Mouse (Mus musculus) neural tube, embryonic 10.5 days (tissue): ENCODE results near the gene Tes.

ENCODE experiments used
- DNase-seq: peaks from one replicate; pipeline ENCODE4 v3.0.0-alpha.2; 2017; ENCODE audit warnings: low spot score; ENCODE audit errors: extremely low spot score

Tes gene

DNA sequence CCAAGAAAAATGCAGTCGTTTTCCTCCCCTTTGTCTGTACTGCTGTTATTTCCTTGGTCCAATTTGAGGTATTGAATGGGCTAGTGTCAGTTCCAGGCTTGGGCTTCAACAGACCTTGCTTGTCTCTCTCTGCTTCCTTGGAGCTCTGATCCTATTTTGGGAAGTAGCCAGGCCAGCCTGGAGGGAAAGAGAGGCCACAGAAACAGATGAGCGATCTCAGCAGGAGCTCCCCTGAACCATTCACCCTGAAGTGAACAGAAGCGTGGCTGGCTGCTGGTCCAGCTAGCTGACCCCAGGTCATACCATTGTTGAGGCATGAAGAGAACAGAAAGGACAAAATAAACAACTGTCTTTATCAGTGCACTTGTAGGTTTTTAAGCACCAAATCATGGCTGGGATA is 12.8 kb downstream of the Tes start:
- peak; percentile 33 for DNase-seq

DNA sequence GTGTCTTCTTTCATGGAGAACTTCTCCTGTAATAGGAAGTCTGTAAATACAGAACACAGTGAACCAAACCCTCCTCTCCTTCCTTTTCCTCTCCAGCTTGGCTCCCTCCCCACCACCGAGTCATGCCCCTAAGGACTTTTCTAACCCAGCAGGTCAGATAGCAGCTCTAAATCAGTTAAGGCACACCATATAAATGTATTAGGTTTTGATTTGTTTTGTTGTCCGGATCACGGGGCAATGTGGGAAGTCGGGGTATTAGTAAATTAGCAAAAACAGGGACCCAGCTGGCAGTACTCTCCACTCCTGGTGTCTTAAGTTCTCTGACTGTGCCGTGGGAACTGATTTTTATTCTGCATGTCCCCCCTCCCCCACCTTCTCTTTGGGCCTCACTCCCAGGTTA is 14.4 kb downstream of the Tes start:
- no peak for DNase-seq

DNA sequence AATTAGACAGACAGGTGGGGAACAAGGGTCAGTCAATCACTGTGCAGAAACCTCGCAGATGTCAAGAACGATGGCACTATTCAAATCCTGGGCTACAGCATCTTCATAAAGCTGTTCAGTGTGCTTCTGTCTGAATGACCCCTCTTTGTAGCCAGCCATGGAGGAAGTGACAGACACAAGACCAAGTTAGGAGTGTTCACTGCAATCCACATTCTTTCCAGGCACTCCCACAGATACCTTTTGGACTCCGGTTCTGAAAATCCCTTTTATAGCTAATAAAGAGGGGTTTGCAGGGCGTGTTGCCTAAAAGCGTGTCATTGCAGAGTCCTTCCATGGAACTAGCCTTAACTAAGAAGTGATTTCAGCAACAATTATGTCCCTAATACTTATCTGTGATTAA is 14.9 kb downstream of the Tes start:
- DNase-seq = no peak

DNA sequence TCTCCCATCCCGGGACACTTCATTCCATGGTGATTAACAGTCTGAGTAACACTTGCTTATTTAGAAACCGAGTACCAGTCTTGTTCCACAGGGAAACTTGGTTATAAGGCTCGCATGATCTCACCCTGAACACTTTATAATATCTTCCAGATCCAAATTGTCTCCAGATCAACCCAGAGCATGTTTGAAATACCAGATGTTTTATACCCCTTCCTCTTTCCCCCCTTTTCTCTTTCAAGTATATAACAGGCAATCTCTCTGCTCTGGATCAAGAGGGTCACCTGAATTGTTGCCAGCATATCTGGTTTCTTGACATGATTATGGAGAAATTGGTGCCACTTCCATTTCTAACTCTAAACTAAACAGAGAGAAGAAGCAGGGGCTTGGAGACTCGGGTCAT is 17.3 kb downstream of the Tes start:
- DNase-seq = no peak

DNA sequence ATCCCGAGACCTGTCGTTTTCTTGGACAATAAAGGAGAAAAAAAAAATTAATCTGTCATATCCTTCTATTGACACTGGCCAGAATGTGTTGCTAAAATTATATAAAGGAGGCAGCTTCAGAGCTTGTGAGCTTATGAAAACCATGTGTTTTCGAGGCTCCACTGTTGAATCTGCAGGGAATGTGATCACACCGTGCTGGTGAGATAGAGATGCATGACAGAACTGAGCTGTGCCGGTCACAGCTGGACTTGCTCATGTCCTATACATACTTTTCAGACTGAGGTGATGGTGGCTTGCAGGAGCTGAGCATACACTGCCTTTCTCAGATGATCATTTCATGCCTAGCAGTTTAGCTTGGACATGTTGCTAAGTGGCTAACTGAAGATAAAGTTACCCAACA is 17.9 kb downstream of the Tes start:
- no peak for DNase-seq

DNA sequence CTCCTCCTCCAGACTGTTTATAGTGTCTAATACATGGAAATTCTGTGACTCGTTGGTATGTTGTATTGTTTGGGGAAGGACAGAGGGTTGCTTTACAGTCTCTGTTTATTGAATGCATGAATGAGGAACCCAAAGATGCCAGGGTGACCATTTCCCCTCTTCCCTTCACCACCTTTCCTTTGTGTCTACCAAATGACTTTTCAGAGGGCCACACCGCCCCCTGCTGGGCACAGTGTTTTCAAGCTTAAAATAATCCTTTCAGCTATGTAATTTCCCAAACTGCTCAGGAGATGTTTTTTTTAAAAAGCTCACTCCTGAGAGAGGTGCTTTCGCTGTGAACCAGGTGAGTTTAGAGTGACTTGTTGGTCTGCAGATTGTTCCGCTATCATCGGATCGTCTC is 22.5 kb downstream of the Tes start:
- DNase-seq = peak; percentile 74

DNA sequence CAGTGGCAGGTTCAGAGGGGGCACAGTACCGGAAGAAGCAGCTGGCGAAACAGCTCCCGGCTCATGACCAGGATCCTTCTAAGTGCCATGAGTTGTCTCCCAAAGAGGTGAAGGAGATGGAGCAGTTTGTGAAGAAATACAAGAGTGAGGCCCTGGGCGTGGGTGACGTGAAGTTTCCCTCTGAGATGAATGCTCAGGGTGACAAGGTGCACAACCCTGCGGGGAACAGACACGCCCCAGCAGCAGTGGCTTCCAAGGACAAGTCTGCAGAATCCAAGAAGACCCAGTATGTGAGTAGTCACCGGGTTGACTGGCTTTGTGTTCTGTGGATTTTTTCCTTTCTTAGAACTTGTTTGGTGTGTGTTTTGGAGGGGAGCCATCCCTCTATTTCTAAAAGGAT is 32.4 kb downstream of the Tes start:
- DNase-seq = no peak

DNA sequence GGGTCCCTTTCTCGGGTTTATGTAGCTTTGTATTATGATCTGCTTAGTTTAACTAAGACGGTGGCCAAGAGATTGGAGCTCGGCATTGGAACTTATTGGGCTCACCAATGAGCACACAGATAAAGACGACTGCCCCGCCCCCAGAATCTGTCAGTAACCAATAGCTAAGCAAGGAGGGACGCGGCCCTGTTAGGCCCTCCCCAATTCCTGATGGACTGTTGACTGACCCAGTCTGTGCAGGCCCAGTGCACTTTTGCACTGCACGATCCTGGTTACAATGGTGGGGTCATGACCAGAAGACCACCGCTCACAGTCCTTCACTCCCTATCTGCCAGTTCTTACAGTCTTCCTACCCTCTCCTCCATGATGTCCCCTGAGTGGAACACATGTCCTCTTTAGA is 33.6 kb downstream of the Tes start:
- DNase-seq = no peak

DNA sequence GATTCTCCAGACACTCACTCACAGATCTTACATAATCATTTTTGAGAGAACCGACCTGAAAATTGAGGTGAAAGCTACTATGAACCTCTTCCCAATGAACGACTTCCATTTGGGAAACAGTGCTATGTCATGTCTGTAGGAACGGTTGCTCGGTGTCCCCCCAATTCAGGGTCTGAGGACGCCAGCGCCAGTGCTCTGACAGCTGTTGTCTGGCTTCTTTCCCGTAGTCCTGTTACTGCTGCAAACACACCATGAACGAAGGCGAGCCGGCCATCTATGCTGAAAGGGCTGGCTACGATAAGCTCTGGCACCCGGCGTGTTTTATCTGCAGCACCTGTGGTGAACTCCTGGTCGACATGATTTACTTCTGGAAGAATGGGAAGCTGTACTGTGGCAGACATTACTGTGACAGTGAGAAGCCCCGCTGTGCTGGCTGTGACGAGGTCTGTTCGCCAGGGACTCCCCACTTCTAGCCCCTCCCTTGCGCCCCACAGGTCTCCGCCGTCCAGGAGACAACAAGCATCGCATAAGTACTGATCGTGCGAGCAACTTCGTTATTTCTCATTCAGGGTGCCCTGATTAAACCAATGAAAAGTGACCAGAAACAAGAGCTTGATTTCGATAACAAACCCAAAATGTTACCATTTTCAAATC is 34.7 kb downstream of the Tes start:
- DNase-seq = no peak

DNA sequence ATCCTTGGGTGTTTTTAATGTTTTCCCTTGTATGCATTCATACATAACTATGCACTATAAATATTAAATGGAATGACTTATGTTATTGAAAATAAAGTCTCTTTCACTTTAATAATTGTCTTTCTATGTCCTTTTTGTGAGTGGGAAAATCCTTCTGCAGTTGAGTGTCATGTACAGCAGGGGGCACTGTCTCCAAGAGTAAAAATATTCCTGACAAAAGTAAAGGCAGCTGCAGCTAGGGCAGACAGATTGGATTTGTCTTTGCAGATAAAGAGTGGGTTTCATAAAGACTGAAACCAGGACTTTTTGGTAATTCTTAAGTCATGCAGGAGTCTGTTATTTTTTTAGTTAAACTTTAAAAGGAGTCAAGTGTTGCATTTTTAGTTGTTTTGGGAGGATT is 40.8 kb downstream of the Tes start:
- DNase-seq = peak; percentile 43

DNA sequence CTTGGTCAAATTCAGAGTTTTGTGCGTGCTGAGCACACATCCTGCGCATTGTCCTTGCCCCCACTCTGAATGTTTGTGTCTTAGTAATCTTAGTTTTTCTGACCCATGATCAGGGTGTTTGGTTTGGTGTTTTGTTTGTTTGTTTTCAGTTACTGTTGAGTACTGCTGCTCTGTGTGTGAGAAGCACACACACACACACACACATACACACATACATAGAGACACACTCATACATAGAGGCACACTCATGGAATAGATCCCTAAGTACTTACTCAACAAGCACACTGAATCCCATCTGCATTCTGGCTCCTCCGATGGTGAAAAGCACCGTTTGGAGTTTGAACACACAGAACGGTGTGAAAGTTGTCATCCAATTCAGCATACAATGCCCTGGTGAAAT is 41.5 kb downstream of the Tes start:
- DNase-seq = no peak

DNA sequence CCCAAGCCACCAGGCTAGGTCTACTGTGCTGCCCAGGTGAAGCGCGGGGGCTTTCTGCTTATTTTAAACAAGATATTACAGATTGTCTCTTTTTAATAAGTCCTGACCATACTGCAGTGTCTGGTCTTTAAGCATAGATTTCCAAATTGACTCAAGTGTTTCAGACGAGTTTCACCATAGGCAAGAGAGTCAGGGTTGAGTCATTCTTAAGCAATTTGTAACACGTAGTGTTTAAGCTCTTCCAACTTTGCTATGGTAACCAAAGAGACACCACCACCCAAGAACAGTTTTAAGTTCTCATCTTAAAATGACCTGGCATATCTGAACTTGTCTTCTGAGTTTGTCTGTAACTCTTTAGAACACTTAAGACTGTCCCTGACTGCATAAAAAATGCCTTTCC is 44.3 kb downstream of the Tes start:
- no peak for DNase-seq

DNA sequence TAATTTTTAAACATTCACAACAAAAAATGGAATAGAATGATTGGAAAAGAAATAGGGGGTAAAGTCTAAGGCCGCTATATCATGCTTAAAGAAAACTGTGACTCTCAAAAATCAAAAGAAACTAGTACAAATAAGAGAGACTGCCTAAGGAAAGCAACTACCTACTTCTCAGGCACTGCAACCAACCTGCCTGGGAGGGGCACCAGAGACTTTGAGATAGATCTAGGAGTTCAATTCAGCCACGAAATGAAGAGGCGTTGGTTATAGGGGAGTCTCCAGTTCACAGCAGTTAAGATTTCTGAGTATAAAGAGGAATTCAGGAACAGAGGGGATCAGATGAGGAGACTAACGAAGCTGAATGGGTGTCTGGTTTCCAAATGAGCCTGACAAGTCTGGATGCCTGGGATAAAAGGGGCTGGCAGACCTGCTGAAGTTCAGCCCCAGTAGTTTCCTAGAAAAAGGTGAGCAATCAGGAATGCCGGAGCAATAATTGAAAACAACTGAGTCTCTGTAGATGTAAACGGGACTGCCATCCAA is 45.7 kb downstream of the Tes start:
- DNase-seq = no peak

DNA sequence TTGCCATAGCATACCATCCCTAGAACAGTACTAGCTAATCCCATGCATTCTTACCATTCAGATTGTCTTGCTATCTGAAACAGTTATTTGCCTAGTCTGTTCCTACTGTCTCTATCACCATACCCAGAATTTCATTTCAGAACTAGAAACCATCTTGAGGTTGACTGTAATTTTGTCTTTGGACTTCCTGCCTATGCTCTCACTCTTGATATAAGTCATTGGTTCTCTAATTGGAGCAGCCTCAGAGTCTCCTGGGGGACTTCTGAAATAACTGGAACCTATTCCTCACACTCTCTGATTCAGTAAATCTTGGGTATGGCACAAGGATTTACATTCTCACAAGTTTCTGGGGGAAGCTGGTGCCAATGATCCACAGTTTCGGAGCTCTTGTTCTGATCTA is 47.1 kb downstream of the Tes start:
- DNase-seq = no peak

DNA sequence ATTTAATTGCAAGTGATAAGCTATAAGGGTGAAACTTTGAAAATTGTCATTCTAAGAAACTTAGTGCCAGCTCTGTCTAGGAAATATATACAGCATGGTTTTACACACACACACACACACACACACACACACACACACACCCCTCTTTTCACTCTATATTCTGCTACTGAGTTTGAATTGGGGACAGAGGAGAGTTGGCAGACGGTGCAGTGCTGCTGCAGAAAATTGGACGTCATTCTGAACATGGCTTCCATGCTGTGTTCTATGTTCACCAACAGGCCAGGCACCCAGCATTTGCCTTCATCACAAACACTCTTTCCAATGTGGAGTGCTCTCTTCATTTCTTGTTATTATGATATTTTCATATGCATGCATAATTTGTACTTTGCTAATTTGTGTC is 48.0 kb downstream of the Tes start:
- no peak for DNase-seq

DNA sequence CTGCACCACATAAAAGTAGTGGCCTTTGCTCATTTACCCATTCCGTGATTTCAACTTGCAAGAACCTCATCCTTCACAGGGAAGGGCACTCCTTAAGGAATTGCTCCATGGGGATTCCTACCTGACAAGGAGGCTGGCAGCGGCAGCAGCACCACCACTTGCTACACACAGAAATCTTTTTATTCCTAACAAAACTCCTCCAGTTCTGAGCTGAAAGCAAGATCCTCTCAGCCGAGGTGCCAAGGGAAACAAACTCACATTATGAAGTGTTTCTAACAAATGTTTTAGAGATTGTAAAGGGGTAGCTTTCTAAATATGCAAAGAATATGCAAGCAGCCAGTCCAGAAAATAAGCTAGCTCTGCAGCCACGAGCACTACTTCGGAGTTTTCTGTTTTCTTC is 49.6 kb downstream of the Tes start:
- no peak for DNase-seq

DNA sequence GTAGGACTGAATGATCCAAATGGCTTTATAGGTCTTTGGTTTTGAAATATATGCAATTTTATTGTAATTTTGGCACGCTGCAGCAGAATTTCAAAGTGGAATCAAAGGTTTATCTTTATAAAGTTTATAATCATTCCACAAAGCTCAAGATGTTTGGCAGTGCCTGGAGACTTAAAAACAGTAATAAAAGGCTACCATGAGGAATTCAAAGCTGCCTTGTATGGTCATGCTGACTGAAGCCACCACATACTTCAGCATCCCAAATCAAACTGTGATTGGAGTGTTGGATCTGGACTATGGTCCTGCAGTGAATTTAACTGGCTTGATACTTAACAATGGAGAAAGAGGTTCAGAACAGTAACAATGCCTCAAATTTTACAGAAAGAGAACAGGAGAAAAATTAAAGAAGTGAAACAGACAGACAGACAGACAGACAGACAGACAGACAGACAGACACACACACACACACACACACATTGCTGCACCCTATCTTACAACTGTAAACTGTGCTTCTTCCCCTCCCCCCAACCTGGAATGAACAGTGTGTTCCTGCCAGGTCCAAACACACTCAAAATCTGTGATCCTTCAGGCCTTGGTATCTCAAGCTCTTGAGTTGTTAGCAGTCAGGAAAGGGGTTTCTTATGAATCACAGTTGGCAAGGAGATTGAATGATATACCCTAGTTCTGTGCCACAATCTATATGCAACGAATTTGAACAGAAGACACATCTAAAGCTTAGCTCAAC is 50.3 kb downstream of the Tes start:
- DNase-seq = no peak

DNA sequence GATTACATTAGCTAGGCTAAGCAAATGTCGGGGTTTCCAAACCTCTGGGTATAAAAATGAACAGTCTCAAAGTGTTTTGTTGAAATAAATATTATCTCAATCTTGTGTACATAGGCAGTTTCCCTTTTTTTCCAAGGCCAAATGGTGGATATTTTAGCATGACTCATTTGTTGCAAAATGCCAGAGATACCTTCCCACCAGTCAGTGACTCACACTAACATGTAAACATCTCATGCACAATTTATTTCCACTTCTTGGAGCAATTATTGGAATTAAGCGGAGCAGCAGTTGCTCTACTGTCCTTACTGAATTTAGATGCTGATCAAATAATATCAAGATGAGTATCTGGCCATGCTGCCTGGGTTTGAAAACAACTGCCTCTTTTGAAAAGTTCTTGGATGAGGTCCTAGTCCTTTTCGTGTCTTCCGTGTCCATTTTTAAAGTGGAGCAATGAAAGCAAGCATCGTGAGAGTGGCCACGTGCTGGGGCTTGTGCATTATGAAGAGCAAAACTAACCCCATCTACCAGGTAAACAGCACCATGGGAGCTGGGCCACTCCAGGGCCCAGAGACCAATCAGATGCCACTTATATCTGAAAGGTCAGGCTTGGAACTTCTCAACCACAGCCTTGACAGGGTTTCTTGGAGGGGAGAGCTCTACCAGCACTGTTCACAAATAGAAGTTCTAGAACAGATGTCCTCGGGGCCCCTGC is 54.7 kb downstream of the Tes start:
- no peak for DNase-seq

DNA sequence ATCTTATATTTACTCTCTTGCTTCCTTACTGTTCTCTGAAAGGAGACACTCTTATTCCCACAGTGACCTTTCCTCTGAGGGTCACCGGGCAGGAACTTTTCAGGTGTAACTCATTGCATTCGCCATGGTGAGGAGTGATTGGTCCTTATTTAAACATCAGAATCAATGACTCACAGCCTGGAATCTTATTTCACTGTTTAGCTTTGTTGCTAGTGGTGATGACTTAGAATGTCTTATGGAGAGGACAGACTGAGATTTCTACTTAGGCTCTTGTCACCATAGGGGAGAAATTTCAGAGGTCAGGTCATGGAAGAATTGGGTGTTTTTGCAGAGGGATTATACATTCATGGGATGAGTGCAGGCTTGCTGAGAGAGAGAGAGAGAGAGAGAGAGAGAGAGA is 75.1 kb downstream of the Tes start:
- DNase-seq = no peak

DNA sequence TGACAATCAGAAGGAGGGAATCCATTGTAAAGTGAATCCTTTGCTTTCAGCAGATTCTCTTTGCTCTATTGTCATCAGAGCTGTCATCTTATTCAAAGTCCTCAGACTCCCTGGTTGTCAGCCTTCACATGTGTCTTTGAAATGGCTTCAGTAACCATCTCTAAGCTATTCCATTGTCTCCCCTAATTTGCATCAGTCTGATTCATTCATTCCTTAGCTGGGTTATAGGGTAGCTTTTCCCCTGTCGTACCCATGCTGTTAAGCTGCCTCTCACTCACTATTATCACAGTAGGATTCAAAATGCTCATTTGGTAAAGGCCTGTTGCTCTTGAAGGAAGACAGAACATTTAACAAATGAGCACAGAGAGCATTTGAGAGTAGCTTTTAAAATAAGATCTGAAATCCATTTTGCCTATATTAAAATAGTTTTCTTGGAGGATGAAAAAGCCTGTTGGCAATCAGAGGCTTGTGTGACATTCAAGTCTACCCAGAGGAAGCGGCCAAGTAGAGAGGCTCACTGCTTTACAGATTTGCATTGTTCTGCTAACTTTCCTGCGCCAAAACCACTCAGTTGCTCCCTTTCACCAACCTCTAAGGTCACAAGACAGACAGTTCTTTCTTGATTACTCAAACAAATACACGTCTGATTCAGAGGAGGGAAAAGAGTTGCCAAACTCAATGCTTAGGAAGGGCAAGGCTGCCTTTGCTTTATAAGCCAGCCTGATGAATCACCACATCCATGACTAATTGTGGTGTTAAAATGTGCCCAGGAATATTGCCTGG is 77.8 kb downstream of the Tes start:
- no peak for DNase-seq

DNA sequence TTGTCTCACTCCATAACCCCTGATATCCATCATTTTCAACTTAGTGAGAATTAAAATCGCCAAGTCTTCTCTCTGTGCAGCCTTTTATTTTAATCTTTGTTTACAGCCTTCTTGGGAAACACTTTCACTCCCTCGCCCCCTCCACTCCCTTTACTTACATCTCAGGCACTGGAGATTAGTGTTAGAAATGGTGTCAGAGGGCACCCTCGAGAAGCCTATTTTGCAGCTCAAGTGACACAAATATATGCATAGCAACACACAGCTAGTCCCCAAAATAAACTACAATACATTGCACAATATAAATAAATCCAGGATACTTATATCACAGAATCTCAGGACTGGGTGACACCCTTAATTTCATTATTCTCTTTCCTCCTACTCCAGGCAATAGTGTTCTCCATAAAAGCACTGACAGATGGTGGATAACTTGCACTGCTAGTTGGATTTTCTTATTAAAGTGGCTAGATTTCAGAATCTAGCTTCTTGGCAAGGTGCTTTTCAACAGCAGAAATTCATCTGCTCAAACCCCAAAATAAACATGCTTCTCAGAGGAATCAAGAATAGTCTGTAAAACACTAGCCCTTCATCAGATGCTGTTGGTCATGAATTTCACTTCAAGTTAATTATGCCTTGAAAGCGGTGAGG is 86.2 kb downstream of the Tes start:
- DNase-seq = no peak
